ENCODE assay signal across 28 mouse cellular contexts in genomic region chr6:41253314-41253713, GRCm38 (mm10). TPM values are rescaled to one million over a fixed set of nuclear protein-coding genes. Genes with fewer than 3 reads are reported as not detected.
"Had no signal": no experiment of that assay in that cellular context is flagged by ENCODE, and none has a peak within 500 bp of the region (broad histone marks: within the 10 kb centered on the region; RNA-seq: fewer than 3 reads in every experiment).

No protein-coding gene starts in this region.

RNA-seq across cellular contexts. Expression of gene Try4, which starts 48.8 kb away (rescaled TPM):
- total RNA-seq: forebrain, postnatal 0 days; gastrocnemius, adult 18-20 months; gastrocnemius, adult 2 months; gastrocnemius, adult 8-10 months; gastrocnemius, postnatal 10 days; gastrocnemius, postnatal 14 days; gastrocnemius, postnatal 25 days; gastrocnemius, postnatal 36 days; gastrocnemius, postnatal 4 days; heart, adult 18-20 months; heart, adult 2 months; heart, adult 8-10 months had no signal
- polyA plus RNA-seq: cortical plate, adult 2 months; embryonic facial prominence, embryonic 10.5 days; embryonic facial prominence, embryonic 11.5 days; embryonic facial prominence, embryonic 12.5 days; embryonic facial prominence, embryonic 13.5 days; embryonic facial prominence, embryonic 14.5 days; embryonic facial prominence, embryonic 15.5 days; erythroblast, embryonic 14.5 days; forebrain, embryonic 10.5 days; forebrain, embryonic 11.5 days; forebrain, embryonic 12.5 days; forebrain, embryonic 13.5 days; forebrain, embryonic 14.5 days; forebrain, embryonic 15.5 days; forebrain, embryonic 16.5 days; forebrain, postnatal 0 days; frontal cortex, adult 2 months had no signal
